Mouse (Mus musculus) cerebellum, adult (tissue): Measurements from ENCODE around the gene Soga3.

Experiments used
- ATAC-seq: cut with Nextera tagmentation; 2 replicates; pipeline ENCODE4 v1.9.2; 2017; ENCODE audit warnings: mild to moderate bottlenecking, moderate library complexity, mixed read lengths; ENCODE audit not compliant: insufficient number of reproducible peaks, low FRiP score, low TSS enrichment

Gene Soga3

GRCm38 (mm10) chr10:29200609-29201008 is 57.0 kb downstream of the Soga3 start:
- ATAC-seq: no peak

- peak; percentile 88 for ATAC-seq
Measured at GRCm38 (mm10) chr10:29206730-29207129, 63.1 kb downstream of the Soga3 start.

- ATAC-seq: no peak
Measured at GRCm38 (mm10) chr10:29208735-29209134, 65.1 kb downstream of the Soga3 start.

- ATAC-seq: no peak
Measured at GRCm38 (mm10) chr10:29211453-29211852, 67.8 kb downstream of the Soga3 start, which contains the start of gene 9330159F19Rik. TSS of gene 9330159F19Rik (plus strand) at chr10:29211606.

GRCm38 (mm10) chr10:29213534-29214100 is 70.0 kb downstream of the Soga3 start:
- no peak for ATAC-seq

- ATAC-seq: no peak
Measured at GRCm38 (mm10) chr10:29216957-29217356, 73.3 kb downstream of the Soga3 start.

- ATAC-seq: no peak
Measured at GRCm38 (mm10) chr10:29217451-29217850, 73.8 kb downstream of the Soga3 start.

- no peak for ATAC-seq
Measured at GRCm38 (mm10) chr10:29225329-29225728, 81.7 kb downstream of the Soga3 start.

GRCm38 (mm10) chr10:29231208-29231607 is 87.6 kb downstream of the Soga3 start:
- no peak for ATAC-seq
